Mouse (Mus musculus) layer of hippocampus, postnatal 14 days (tissue): Measurements from ENCODE around the gene Mindy4. TPM values are rescaled to one million over a fixed set of nuclear protein-coding genes. Genes with fewer than 3 reads are reported as not detected.
A peak's percentile ranks its signal among the peaks of the same experiment; 100 is the strongest.

Source experiments
- DNase-seq, 2 experiments: peaks; one replicate each; pipeline ENCODE4 v3.0.0; 2021 to 2022; ENCODE audit warnings: low spot score in 2 of 2, mixed read lengths in 1 of 2
- total RNA-seq, 2 experiments: library from RNA; stranded (reverse); gene quantifications; 2 replicates each; pipeline ENCODE4 v1.2.3; 2021

Mindy4 gene
- total RNA-seq, 2 experiments from 2014 or later, result 10.0 to 11.9 TPM

GRCm38 (mm10) chr6:55337242-55337641 lies 134.1 kb downstream of the Mindy4 start:
- no peak for DNase-seq

DNA sequence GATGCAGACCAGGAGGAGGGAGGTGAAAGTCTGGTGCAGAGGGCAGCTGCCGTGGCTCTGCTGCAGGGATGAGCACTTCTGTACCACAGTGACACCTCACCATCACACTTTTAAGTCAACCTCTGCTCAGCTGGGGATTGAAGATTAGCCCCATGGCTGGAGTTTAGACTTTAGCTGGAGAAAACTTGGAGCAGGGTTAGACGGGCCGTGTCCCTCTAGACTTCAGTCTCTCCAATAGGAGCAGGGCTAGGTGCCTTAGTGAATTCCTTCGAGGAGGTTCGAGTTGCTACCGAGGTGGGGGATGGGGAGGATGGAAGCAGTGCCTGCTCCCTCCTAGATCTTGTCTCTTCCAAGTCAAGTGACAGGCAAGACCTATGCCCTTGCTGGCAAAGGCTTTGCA lies 134.9 kb downstream of the Mindy4 start:
- DNase-seq, result no peak

DNA sequence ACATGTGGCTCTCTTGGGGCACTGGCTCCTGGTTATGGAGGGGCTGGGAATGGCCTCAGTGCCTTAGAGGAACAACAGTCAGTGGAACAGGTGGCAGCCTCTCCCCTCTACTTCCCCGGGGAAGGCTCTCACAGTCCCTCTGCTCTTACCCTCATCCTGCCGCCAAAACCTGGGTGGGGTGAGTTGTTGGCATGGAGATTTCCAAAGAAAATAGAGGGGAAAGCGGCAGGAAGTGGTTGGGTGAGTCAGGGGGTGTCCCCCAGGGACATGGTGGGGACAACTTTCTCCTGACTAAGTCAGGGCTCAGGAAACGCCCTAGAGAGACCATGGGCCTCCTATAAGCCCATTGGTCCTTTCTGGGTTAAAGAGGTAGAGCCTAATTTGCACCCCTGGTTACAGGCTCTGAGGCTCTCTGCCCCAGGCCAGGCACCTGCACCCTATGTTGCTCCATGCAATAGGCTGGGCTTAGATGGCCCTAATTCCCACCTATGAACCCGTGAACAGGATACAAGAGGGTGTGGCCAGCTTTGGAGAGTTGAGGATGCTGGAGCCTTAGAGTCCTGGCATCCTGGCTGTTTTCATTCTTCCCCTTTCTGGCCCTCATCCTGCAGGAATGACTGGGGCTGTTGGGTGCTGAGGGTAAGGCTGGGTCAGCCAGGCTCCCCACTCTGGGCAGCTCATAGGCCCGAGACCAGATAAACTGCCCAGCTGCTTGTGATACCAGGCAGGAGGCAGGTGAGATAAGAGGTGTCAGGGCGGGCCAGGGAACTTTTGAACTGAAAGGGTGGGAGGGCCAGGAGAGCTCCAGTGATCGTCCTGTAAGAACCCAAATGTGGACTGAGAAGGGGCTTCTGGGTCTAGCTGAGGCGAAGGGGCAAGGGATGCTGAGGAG lies 136.0 kb downstream of the Mindy4 start:
- no peak for DNase-seq

DNA sequence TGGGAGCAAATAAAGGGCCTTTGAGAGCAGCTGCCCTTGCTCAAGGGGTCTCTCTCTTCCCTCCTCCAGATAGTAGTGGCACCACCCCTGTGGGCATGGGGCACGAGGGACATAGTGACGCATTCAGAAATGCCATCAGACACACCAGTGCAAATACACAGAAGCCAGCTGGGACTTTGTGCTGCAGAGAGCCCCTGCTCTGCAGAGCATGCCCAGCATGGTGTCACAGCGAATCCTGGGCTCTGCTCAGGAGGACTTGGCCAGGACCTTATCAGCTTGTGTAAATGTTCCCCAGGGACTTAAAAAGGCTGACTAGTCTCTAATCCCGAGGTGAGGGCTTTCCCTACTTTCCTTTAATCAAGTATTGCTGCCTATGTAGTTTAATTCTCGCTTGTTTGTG lies 138.5 kb downstream of the Mindy4 start:
- no peak for DNase-seq

GRCm38 (mm10) chr6:55342328-55342727 lies 139.1 kb downstream of the Mindy4 start:
- no peak for DNase-seq

GRCm38 (mm10) chr6:55343446-55343845 lies 140.3 kb downstream of the Mindy4 start:
- DNase-seq, result peak in 1 of 2 experiments; percentile 16

- no peak for DNase-seq
These were observed 141.3 kb downstream of the Mindy4 start for GRCm38 (mm10) chr6:55344291-55345016.

- DNase-seq, result no peak
These were observed 142.1 kb downstream of the Mindy4 start for GRCm38 (mm10) chr6:55345264-55345663.

GRCm38 (mm10) chr6:55346491-55346890 lies 143.3 kb downstream of the Mindy4 start:
- DNase-seq, result no peak

DNA sequence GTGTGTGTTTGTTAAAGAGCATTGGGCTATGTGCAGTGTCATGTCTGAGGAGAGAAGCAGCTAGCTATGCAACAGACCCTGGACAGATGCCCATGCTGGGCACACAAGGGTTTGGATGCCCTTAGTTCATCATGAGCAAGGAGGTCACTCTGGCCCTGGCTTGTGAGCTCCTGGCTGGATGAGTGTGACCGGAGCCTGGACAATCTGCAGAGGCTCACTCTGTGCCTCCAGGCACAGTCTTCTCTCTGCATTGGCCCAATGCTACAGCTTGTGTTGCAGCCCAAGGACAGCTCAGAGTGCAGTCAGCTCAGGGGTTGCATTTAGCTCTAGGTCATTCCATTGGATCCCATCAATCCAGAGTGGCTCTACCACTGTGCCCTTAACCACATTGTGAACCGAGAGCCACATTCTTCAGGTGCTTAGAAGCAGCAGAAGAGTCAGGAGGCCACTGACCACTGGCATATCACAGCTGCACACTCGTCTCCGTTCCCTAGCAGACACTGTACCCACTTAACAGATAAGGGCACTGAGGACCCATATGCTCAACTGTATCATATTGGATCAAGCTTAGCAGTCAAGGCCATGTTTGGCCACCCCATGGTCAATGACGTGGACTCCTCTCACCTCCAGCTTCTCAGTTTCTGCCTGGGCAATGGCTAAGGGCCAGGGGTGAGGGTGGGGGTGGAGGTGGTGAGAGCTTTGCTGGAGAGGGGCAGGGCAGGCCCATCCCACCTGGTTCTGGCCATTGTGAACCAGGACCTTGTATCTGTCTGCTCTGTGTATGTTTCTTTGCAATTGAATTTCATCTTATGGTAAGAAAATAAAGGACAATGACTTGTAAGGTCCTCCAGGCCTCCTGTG lies 144.8 kb downstream of the Mindy4 start:
- DNase-seq, result no peak

GRCm38 (mm10) chr6:55349231-55349630 lies 146.0 kb downstream of the Mindy4 start:
- no peak for DNase-seq

GRCm38 (mm10) chr6:55350383-55350952 lies 147.3 kb downstream of the Mindy4 start:
- no peak for DNase-seq

- DNase-seq, result no peak
These were observed 148.5 kb downstream of the Mindy4 start for GRCm38 (mm10) chr6:55351712-55352111.

DNA sequence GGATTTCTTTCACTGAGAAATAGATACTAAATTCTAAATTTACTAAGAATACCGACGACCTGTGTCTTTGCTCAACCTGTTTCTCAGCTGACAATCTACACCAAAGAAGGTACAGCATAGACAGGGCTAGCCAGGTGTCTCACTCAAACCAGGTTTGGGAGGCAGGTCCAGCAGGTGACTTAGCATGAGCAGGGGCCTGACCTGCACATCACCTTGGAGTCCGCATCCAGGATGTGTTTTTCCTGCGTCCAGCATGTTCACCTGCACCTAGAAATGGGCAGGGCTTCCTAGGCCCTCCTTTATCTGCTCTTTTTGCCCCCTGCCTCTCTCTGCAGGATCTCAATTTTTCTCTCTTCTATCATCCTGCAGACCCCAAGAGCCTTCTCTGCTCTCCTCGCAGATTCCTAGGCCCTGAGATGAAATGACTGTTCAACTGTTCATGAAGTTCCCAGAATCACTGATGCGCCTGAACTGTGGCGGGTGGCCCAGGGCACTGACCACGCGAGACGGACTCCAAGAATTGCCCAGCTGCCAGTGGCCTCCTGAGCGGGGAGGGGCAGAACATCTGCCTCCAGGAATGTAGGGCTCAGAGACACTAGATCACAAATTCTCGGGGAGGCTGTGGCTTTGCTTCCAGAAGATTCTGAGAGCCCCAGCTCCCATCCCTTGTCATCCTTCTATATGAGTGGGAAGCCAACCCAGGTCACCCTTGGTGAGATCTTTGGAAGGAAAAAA lies 150.7 kb downstream of the Mindy4 start:
- no peak for DNase-seq

GRCm38 (mm10) chr6:55354456-55355117 lies 151.4 kb downstream of the Mindy4 start:
- DNase-seq, result no peak

DNA sequence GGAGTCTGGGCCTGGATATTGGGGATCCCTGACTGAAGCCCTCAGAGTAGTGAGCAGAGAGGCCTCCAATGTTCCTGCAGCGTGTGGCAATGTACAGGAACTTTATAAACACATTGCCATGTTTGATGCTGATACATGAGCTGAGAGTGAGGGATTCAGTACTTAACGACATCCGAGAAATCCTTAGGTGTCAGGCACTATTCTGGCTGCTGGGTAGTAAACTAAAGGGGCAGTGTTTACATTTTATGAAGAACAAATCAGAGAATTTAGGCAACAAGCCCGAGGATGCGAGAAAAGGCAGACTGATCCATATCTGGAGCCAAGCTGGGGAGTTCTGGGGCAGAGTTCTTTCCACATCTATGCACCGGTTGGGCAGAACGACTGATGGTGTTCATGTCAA lies 152.4 kb downstream of the Mindy4 start:
- DNase-seq, result no peak

GRCm38 (mm10) chr6:55356017-55356703 lies 153.0 kb downstream of the Mindy4 start:
- DNase-seq, result no peak

GRCm38 (mm10) chr6:55356976-55357635 lies 153.9 kb downstream of the Mindy4 start:
- no peak for DNase-seq

DNA sequence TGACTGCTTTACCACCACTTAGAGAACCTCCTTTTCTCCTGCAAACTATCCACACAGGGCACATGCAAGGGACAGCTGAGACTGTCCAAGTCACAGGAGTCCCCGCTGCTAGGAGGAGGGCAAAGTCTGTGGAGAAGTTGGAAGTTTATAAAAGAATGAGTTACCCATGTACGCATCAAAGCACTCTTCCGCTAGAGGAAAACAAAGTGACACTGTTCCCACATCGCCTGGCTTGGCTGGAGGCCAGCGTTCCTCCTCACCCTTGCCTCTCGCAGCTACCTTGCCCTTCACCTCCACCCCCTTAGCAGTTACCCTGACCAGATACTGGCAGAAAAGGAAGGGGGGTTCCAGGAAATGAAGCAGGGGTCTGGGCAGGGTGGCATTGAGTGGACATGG lies 154.5 kb downstream of the Mindy4 start:
- no peak for DNase-seq
